Mouse (Mus musculus): ENCODE measurements around the gene Ncl. TPM values are rescaled to one million over a fixed set of nuclear protein-coding genes. Genes with fewer than 3 reads are reported as not detected.

Gene Ncl
- polyA plus RNA-seq, 1 experiment from 2014 or later: 172 TPM

DNA sequence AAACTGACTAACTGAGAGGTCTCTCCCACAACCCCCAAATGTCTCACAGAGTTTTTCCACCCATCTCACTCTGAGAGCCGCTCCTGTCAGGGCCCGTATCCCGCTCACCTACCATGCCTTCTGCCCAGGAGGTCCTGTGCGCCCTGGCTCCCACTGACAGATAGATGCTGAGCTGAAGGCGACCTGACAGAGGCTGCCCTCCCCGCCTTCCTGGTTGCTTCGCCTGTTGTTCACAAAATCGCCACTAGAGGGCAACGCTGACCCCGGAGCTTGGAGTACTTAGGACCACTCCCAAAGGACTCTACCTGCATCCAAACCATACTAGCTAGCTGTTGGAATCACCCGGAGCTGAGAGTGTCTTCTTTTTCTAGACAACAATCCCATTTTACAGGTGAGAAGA lies 30.0 kb upstream of the Ncl start:
- 3% methylated on average over 11 of the region's 11 CpGs for WGBS

GRCm38 (mm10) chr1:86381027-86381426 lies 21.8 kb upstream of the Ncl start:
- H3K4me2 ChIP-seq (replicated peaks; ENCODE audit: low read depth): peak overlapping the region; percentile 46
- TF ChIP-seq CTCF (IDR thresholded peaks at IDR 0.05; ENCODE audit: low read depth): peak; percentile 90
- peak; percentile 68 for ATAC-seq

More for the DNA sequence above, 30.0 kb upstream of the Ncl start:
- Histone ChIP-seq H3K4me3 (ENCODE audit: low read depth, low read length) (no peak overlapping the region), H3K4me1 (replicated peaks; ENCODE audit: control insufficient read depth, insufficient read depth, low read length) (no peaks in the 10 kb centered on the region), H3K27me3 (replicated peaks; ENCODE audit: control insufficient read depth, insufficient read depth, low read length) (peaks cover 3% of the 10 kb centered on the region; the same call in 1 of the 2 replicates), H3K27ac (ENCODE audit: low read depth, low read length) (no peak overlapping the region), H3K36me3 (ENCODE audit: control insufficient read depth, insufficient read depth) (no peaks in the 10 kb centered on the region), H3K9me3 (ENCODE audit: control insufficient read depth) (no peaks in the 10 kb centered on the region), H3K4me2 (replicated peaks; ENCODE audit: low read depth) (no peak overlapping the region), H3K9ac (ENCODE audit: low read depth, low read length) (no peak overlapping the region)
- TF ChIP-seq CTCF (IDR thresholded peaks at IDR 0.05; ENCODE audit: low read depth): peak; percentile 91
- no peak for ATAC-seq

DNA sequence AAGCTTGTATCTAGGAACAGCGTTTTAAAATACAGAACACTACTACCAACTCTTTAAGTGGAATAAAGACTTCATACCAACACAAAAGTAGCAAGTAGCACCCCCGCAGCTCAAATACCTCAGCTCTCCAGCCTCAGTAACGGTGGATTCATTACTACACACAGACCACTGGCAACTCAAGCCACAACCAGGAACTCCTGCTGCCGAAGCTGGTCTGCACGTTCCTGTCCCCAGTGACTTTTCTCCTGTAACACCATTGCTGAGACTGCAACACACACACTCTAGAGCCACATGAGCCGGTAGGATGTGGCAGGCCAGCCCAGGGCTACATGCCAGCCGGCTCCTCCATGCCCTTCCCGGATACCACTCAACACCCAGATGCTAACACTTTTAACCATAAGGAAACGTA lies 20.0 kb upstream of the Ncl start:
- Histone ChIP-seq H3K9ac (ENCODE audit: low read depth, low read length) (no peak overlapping the region), H3K9me3 (ENCODE audit: control insufficient read depth) (no peaks in the 10 kb centered on the region), H3K4me3 (ENCODE audit: low read depth, low read length) (no peak overlapping the region), H3K27me3 (replicated peaks; ENCODE audit: control insufficient read depth, insufficient read depth, low read length) (no peaks in the 10 kb centered on the region), H3K4me2 (replicated peaks; ENCODE audit: low read depth) (no peak overlapping the region), H3K36me3 (ENCODE audit: control insufficient read depth, insufficient read depth) (no peaks in the 10 kb centered on the region), H3K27ac (ENCODE audit: low read depth, low read length) (no peak overlapping the region), H3K4me1 (replicated peaks; ENCODE audit: control insufficient read depth, insufficient read depth, low read length) (no peaks in the 10 kb centered on the region)
- no peak for TF ChIP-seq CTCF (IDR thresholded peaks at IDR 0.05; ENCODE audit: low read depth)
- 80% methylated on average over 9 of the region's 9 CpGs for WGBS
- ATAC-seq: no peak

More at GRCm38 (mm10) chr1:86381027-86381426, 21.8 kb upstream of the Ncl start:
- WGBS: 28% methylated on average over 13 of the region's 13 CpGs
- Histone ChIP-seq H3K27ac (ENCODE audit: low read depth, low read length) (0 out of 2 replicates have a peak overlapping the region, but pooled peaks have one; percentile 9), H3K4me1 (replicated peaks; ENCODE audit: control insufficient read depth, insufficient read depth, low read length) (no peaks in the 10 kb centered on the region), H3K27me3 (replicated peaks; ENCODE audit: control insufficient read depth, insufficient read depth, low read length) (no peaks in the 10 kb centered on the region), H3K4me3 (ENCODE audit: low read depth, low read length) (no peak overlapping the region), H3K9me3 (ENCODE audit: control insufficient read depth) (no peaks in the 10 kb centered on the region), H3K36me3 (ENCODE audit: control insufficient read depth, insufficient read depth) (no peaks in the 10 kb centered on the region), H3K9ac (ENCODE audit: low read depth, low read length) (no peak overlapping the region; the same call in 1 of the 2 replicates)

DNA sequence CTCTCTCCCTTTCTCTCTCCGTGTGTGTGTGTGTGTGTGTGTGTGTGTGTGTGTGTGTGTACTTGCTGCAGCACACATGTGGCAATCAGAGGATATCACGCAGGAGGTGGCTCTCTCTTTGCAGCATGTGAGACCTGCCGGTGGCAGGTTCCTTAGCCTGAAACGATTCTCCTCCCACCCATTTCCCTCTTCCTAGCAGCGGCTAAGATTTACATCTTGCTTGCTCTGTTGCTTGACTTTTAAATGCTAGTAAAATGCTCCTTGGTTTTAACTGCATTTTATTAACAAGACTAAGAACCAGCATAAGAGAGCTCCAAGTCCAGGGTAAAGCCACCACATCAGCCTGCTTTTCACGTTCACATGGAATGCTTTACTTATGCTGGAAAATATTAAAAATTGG lies 19.5 kb upstream of the Ncl start:
- no peak overlapping the region for H3K9ac ChIP-seq (ENCODE audit: low read depth, low read length)
- WGBS: 48% methylated on average over 6 of the region's 6 CpGs
- no peaks in the 10 kb centered on the region for H3K4me1 ChIP-seq (replicated peaks; ENCODE audit: control insufficient read depth, insufficient read depth, low read length)
- H3K4me2 ChIP-seq (replicated peaks; ENCODE audit: low read depth): no peak overlapping the region
- no peak overlapping the region for H3K4me3 ChIP-seq (ENCODE audit: low read depth, low read length)
- no peaks in the 10 kb centered on the region for H3K9me3 ChIP-seq (ENCODE audit: control insufficient read depth)
- H3K27me3 ChIP-seq (replicated peaks; ENCODE audit: control insufficient read depth, insufficient read depth, low read length): no peaks in the 10 kb centered on the region
- H3K27ac ChIP-seq (ENCODE audit: low read depth, low read length): no peak overlapping the region
- ATAC-seq: no peak
- H3K36me3 ChIP-seq (ENCODE audit: control insufficient read depth, insufficient read depth): no peaks in the 10 kb centered on the region
- no peak for TF ChIP-seq CTCF (IDR thresholded peaks at IDR 0.05; ENCODE audit: low read depth)

DNA sequence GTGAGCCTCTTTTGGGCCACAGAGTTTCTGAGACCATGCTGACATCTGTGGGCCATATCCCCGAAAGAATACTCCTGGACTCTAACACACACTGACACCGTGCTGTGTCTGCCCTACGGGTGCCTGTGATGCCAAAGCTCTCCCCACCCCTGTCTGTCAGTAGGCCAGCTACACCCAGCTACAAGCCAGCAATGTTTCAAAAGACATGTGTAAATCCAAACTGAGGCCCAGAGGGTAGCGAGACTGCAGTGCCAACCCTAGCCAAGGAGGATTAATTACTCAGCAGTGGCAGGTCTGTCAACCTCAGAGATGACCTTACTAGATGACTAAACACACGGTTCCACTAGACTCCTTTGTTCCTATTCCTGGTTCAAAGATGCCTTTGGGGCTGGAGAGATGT lies 17.2 kb upstream of the Ncl start:
- Histone ChIP-seq H3K27me3 (replicated peaks; ENCODE audit: control insufficient read depth, insufficient read depth, low read length) (no peaks in the 10 kb centered on the region), H3K9ac (ENCODE audit: low read depth, low read length) (no peak overlapping the region), H3K4me2 (replicated peaks; ENCODE audit: low read depth) (no peak overlapping the region), H3K9me3 (ENCODE audit: control insufficient read depth) (no peaks in the 10 kb centered on the region), H3K4me3 (ENCODE audit: low read depth, low read length) (no peak overlapping the region), H3K36me3 (ENCODE audit: control insufficient read depth, insufficient read depth) (no peaks in the 10 kb centered on the region), H3K27ac (ENCODE audit: low read depth, low read length) (no peak overlapping the region), H3K4me1 (replicated peaks; ENCODE audit: control insufficient read depth, insufficient read depth, low read length) (no peaks in the 10 kb centered on the region; the same call in 1 of the 2 replicates)
- WGBS: 77% methylated on average over 5 of the region's 5 CpGs
- ATAC-seq: no peak
- no peak for TF ChIP-seq CTCF (IDR thresholded peaks at IDR 0.05; ENCODE audit: low read depth)

- peak; percentile 94 for TF ChIP-seq CTCF (IDR thresholded peaks at IDR 0.05; ENCODE audit: low read depth)
- Histone ChIP-seq H3K27me3 (replicated peaks; ENCODE audit: control insufficient read depth, insufficient read depth, low read length) (no peaks in the 10 kb centered on the region), H3K27ac (ENCODE audit: low read depth, low read length) (no peak overlapping the region), H3K36me3 (ENCODE audit: control insufficient read depth, insufficient read depth) (no peaks in the 10 kb centered on the region), H3K9me3 (ENCODE audit: control insufficient read depth) (no peaks in the 10 kb centered on the region), H3K9ac (ENCODE audit: low read depth, low read length) (no peak overlapping the region), H3K4me2 (replicated peaks; ENCODE audit: low read depth) (no peak overlapping the region), H3K4me1 (replicated peaks; ENCODE audit: control insufficient read depth, insufficient read depth, low read length) (no peaks in the 10 kb centered on the region; the same call in 1 of the 2 replicates), H3K4me3 (ENCODE audit: low read depth, low read length) (no peak overlapping the region)
- WGBS: 44% methylated on average over 10 of the region's 10 CpGs
- no peak for ATAC-seq
Observed at GRCm38 (mm10) chr1:86371997-86372396, 12.8 kb upstream of the Ncl start.

- TF ChIP-seq CTCF (IDR thresholded peaks at IDR 0.05; ENCODE audit: low read depth): no peak
- 77% methylated on average over 4 of the region's 4 CpGs for WGBS
- Histone ChIP-seq H3K4me1 (replicated peaks; ENCODE audit: control insufficient read depth, insufficient read depth, low read length) (no peaks in the 10 kb centered on the region; the same call in 1 of the 2 replicates), H3K27me3 (replicated peaks; ENCODE audit: control insufficient read depth, insufficient read depth, low read length) (no peaks in the 10 kb centered on the region), H3K9me3 (ENCODE audit: control insufficient read depth) (no peaks in the 10 kb centered on the region), H3K9ac (ENCODE audit: low read depth, low read length) (no peak overlapping the region), H3K27ac (ENCODE audit: low read depth, low read length) (no peak overlapping the region), H3K4me2 (replicated peaks; ENCODE audit: low read depth) (no peak overlapping the region), H3K4me3 (ENCODE audit: low read depth, low read length) (no peak overlapping the region), H3K36me3 (ENCODE audit: control insufficient read depth, insufficient read depth) (no peaks in the 10 kb centered on the region)
- no peak for ATAC-seq
Observed at GRCm38 (mm10) chr1:86368086-86368485, 8.9 kb upstream of the Ncl start.
